18 mouse cellular contexts compared by ENCODE assay signal in the genomic region with DNA sequence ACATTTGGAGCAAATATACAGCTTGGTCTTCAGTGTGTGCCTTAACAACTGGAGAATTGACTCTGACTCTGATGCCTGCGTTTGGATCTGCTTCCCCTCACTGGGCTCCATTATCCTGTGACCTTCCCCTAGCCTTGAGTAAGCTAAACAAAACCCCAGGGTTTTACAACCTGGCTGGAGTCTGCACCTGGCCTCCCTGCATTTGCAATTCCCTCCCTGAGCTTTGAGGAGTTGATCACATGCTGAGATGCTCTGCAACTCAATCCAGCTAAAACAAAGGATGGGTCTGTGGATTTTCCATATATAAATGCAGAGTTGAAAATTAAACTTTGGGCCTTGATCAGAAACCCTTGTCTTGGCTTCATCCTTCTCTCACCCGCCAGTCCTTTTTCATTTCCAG. TPM values are rescaled to one million over a fixed set of nuclear protein-coding genes. Genes with fewer than 3 reads are reported as not detected.
"Had no signal": no experiment of that assay in that cellular context is flagged by ENCODE, and none has a peak within 500 bp of the region (broad histone marks: within the 10 kb centered on the region; RNA-seq: fewer than 3 reads in every experiment).

No protein-coding gene starts in this region.

- DNase-seq: lung, adult 2 months; lung, postnatal 14 days; lung, postnatal 36 days; retina, postnatal 1 day; right cerebral cortex, adult 18-20 months; right cerebral cortex, postnatal 25 days; right cerebral cortex, postnatal 4 days; spleen, adult 18-20 months; thymus, adult 18-20 months; thymus, postnatal 14 days; thymus, postnatal 36 days had no signal

- H3K9me3 ChIP-seq: lung, embryonic 15.5 days; megakaryocyte, embryonic 14.5 days; midbrain, embryonic 13.5 days; midbrain, embryonic 15.5 days; neural tube, embryonic 12.5 days had no signal

- H3K4me3 ChIP-seq: lung, embryonic 15.5 days; megakaryocyte, embryonic 14.5 days; midbrain, embryonic 13.5 days; midbrain, embryonic 15.5 days; neural tube, embryonic 12.5 days had no signal

- H3K27ac ChIP-seq: lung, embryonic 15.5 days; macrophage; midbrain, embryonic 13.5 days; midbrain, embryonic 15.5 days; neural tube, embryonic 12.5 days had no signal

- H3K9ac ChIP-seq: lung, embryonic 15.5 days; midbrain, embryonic 13.5 days; midbrain, embryonic 15.5 days; neural tube, embryonic 12.5 days had no signal

- H3K27me3 ChIP-seq: lung, embryonic 15.5 days; megakaryocyte, embryonic 14.5 days; midbrain, embryonic 13.5 days; midbrain, embryonic 15.5 days; neural tube, embryonic 12.5 days had no signal

- H3K36me3 ChIP-seq: lung, embryonic 15.5 days; midbrain, embryonic 13.5 days; midbrain, embryonic 15.5 days; neural tube, embryonic 12.5 days had no signal

- H3K4me1 ChIP-seq: lung, embryonic 15.5 days; midbrain, embryonic 13.5 days; midbrain, embryonic 15.5 days; neural tube, embryonic 12.5 days had no signal

RNA-seq across cellular contexts. Expression of gene Gpr141, which starts 4.8 kb away (rescaled TPM):
- polyA plus RNA-seq: midbrain, embryonic 13.5 days; neural tube, embryonic 14.5 days had no signal
